Mouse (Mus musculus): ENCODE measurements at regions not wholly inside any gene's neighbourhood (a gene's known extent, or its start where the extent isn't known, plus 50 kb on each side); places are given as distances from the start of the nearest gene placed in this dataset.

DNA sequence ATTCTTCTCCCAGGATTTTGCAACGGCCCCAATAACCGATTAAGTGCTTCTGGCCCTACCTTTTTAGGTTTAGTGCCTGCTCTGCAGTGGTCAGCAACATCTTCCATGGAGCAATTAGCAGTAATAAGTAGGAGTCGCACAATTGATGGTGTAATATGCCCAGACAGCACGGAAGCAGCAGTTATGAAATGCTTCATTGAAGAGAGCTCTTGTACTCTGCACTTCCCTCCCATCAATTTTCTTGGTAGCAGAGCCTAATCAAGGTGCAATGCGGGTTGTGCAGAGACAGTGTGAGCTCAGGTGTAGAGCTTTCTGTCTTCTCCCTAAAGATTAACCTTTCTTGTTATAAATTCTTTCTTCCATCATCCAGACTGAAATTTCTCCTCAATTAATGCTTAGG is 193.3 kb downstream of the Serpinb8 start:
- TF ChIP-seq CTCF (IDR thresholded peaks at IDR 0.05; ENCODE audit: low read depth, low read length) (no peak), POLR2A (IDR thresholded peaks at IDR 0.05; ENCODE audit: borderline replicate concordance, low read depth, low read length) (no peak)

Data from bone marrow macrophage, adult 2 months (primary cell).